Mouse (Mus musculus) lung, postnatal 0 days (tissue): ENCODE data around the gene Gm45837. TPM values are rescaled to one million over a fixed set of nuclear protein-coding genes. Genes with fewer than 3 reads are reported as not detected.
"Not testable (repeated sequence)": the region's sequence is repeated elsewhere in the genome, so short reads cannot be mapped to it uniquely, and the experiment has no call there.

Source experiments
- ATAC-seq: fragments of 200-750 bp; cut with Nextera tagmentation; 2 replicates; pipeline ENCODE4 v1.8.0; 2017; ENCODE audit warnings: moderate library complexity
- DNase-seq: peaks from one replicate; pipeline ENCODE4 v3.0.0-alpha.2; 2016; ENCODE audit warnings: low spot score
- H3K27ac ChIP-seq: fragments of 300-500 bp; sonication (generic); 2 replicates; pipeline ENCODE4 v1.5.1; 2014; ENCODE audit warnings: antibody characterized with exemption, mild to moderate bottlenecking, low read length, mixed read lengths
- H3K27me3 ChIP-seq: fragments of 300-500 bp; sonication (generic); replicated peaks from 2 replicates; pipeline ENCODE4 v1.6.1; 2014; ENCODE audit warnings: low read length, mixed read lengths; ENCODE audit not compliant: insufficient read depth
- H3K36me3 ChIP-seq: fragments of 300-500 bp; sonication (generic); 2 replicates; pipeline ENCODE4 v1.6.1; 2014; ENCODE audit warnings: low read length, mixed read lengths; ENCODE audit not compliant: insufficient read depth
- H3K4me1 ChIP-seq: fragments of 300-500 bp; sonication (generic); 2 replicates; pipeline ENCODE4 v1.6.1; 2014; ENCODE audit warnings: antibody characterized with exemption, low read depth, low read length, mixed read lengths; ENCODE audit not compliant: insufficient read depth
- H3K4me2 ChIP-seq: fragments of 300-500 bp; sonication (generic); replicated peaks from 2 replicates; pipeline ENCODE4 v1.6.1; 2014; ENCODE audit warnings: low read depth, mild to moderate bottlenecking, low read length, moderate library complexity, mixed read lengths
- H3K4me3 ChIP-seq: fragments of 300-500 bp; sonication (generic); 2 replicates; pipeline ENCODE4 v1.5.1; 2014; ENCODE audit warnings: low read depth, low read length
- H3K9ac ChIP-seq: fragments of 300-500 bp; sonication (generic); replicated peaks from 2 replicates; pipeline ENCODE4 v1.6.1; 2014; ENCODE audit warnings: low read depth, mild to moderate bottlenecking
- H3K9me3 ChIP-seq: fragments of 300-500 bp; sonication (generic); 2 replicates; pipeline ENCODE4 v1.6.1; 2016; ENCODE audit warnings: low read length, mixed read lengths
- CTCF ChIP-seq: IDR thresholded peaks from 2 replicates; pipeline ENCODE4 v1.5.1; 2016; ENCODE audit warnings: antibody characterized with exemption, mild to moderate bottlenecking
- EP300 ChIP-seq: IDR thresholded peaks from 2 replicates; pipeline ENCODE4 v1.6.1; 2016; ENCODE audit warnings: antibody characterized with exemption, mild to moderate bottlenecking, control low read depth
- WGBS: fragments of 180-500 bp; shearing (Covaris S2); extraction: QIAGEN DNeasy Blood & Tissue Kit; methylation state at CpG from one replicate; pipeline ENCODE4 v1.1.7; 2014; 5-methylcytosine and 5-hydroxymethylcytosine counted together
- microRNA counts: library from miRNA; unstranded; fragments of <30 nt; microRNA quantifications from one replicate; lab custom pipeline; 2015
- microRNA-seq: library from miRNA; unstranded; fragments of <30 nt; microRNA quantifications from one replicate; pipeline ENCODE4, GENCODE M21; 2016
- polyA plus RNA-seq: library from polyadenylated mRNA; unstranded; fragments of >200 nt; fragmentation: Nextera tagmentation; extraction: Ambion mirVana; gene quantifications from 2 replicates; pipeline ENCODE4 v1.2.1, GENCODE M21; 2015

The Gm45837 gene
- polyA plus RNA-seq, 1 experiment from 2014 or later = 4.2 TPM

GRCm38 (mm10) chr7:101547651-101548050 is 137.0 kb downstream of the Gm45837 start:
- Histone ChIP-seq H3K4me2 (no peak overlapping the region), H3K9me3 (no peaks in the 10 kb centered on the region), H3K27me3 (no peaks in the 10 kb centered on the region), H3K9ac (no peak overlapping the region), H3K4me1 (no peaks in the 10 kb centered on the region), H3K4me3 (no peak overlapping the region), H3K36me3 (no peaks in the 10 kb centered on the region), H3K27ac (no peak overlapping the region)
- 69% methylated on average over 3 of the region's 3 CpGs for WGBS
- DNase-seq (no peak), ATAC-seq (no peak)
- no peak for TF ChIP-seq CTCF
- TF ChIP-seq EP300 = no peak

GRCm38 (mm10) chr7:101549266-101549665 is 138.6 kb downstream of the Gm45837 start:
- DNase-seq (no peak), ATAC-seq (no peak)
- Histone ChIP-seq H3K4me3 (no peak overlapping the region), H3K27me3 (no peaks in the 10 kb centered on the region), H3K4me1 (no peaks in the 10 kb centered on the region), H3K4me2 (no peak overlapping the region), H3K9ac (no peak overlapping the region), H3K27ac (no peak overlapping the region), H3K9me3 (no peaks in the 10 kb centered on the region), H3K36me3 (no peaks in the 10 kb centered on the region)
- no peak for TF ChIP-seq EP300
- TF ChIP-seq CTCF = no peak
- WGBS = 87% methylated on average over 3 of the region's 3 CpGs

GRCm38 (mm10) chr7:101550686-101551485 is 140.2 kb downstream of the Gm45837 start:
- no peaks in the 10 kb centered on the region for H3K4me1 ChIP-seq
- H3K4me2 ChIP-seq = no peak overlapping the region
- WGBS = 43% methylated on average over 7 of the region's 7 CpGs
- no peak overlapping the region for H3K4me3 ChIP-seq
- H3K27ac ChIP-seq = no peak overlapping the region
- no peak for TF ChIP-seq CTCF
- TF ChIP-seq EP300 = no peak
- H3K9me3 ChIP-seq = no peaks in the 10 kb centered on the region
- ATAC-seq (no peak), DNase-seq (no peak)
- no peaks in the 10 kb centered on the region for H3K27me3 ChIP-seq
- no peak overlapping the region for H3K9ac ChIP-seq
- no peaks in the 10 kb centered on the region for H3K36me3 ChIP-seq

DNA sequence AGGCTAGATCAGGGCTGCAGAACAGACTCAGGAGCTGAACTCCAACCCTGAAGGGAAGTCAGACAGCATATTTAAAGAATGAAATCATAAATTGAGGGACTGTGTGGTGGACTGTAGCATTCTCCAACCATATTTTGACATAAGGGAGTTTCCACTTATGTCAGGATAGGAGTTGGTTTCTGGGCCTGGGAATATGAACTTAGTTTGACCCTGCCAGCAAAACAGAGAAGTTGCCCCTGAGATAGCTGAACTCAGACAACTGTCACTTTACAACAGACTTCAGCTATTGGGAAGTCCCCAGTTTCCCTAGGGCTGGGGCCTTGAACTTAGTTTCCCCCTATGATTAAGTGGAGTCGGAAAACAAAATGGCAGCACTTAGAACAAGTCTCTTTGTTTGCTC is 140.8 kb downstream of the Gm45837 start:
- Histone ChIP-seq H3K36me3 (no peaks in the 10 kb centered on the region), H3K9me3 (no peaks in the 10 kb centered on the region), H3K27me3 (no peaks in the 10 kb centered on the region), H3K4me1 (no peaks in the 10 kb centered on the region), H3K4me3 (no peak overlapping the region), H3K9ac (no peak overlapping the region), H3K4me2 (no peak overlapping the region), H3K27ac (no peak overlapping the region)
- no peak for DNase-seq
- no peak for TF ChIP-seq CTCF
- TF ChIP-seq EP300 = no peak
- ATAC-seq = no peak
- 88% methylated on average over 1 of the region's 1 CpGs for WGBS

DNA sequence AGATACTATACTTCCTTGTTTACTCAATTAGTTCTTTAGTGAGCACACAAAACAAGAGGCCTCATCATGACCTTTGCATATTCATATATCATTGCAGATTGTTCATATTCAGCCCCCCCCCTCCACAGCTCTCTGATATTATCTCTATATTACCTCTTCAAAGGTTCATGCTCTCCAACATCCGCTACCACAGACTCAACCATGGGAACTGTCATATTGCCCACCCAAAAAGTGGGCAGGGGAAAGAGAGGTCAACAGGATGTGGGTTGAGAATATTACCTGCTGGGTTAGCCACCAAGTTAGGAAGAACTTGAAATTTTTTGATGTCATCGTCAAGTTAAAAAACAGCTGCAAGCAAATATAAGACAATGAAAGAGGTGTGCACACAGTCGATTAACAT is 144.8 kb downstream of the Gm45837 start:
- not testable (repeated sequence) for ATAC-seq

GRCm38 (mm10) chr7:101557391-101557790 is 146.7 kb downstream of the Gm45837 start:
- Histone ChIP-seq H3K9ac (no peak overlapping the region), H3K36me3 (no peaks in the 10 kb centered on the region), H3K4me1 (no peaks in the 10 kb centered on the region), H3K27me3 (no peaks in the 10 kb centered on the region), H3K4me2 (no peak overlapping the region), H3K9me3 (no peaks in the 10 kb centered on the region), H3K4me3 (no peak overlapping the region), H3K27ac (no peak overlapping the region)
- DNase-seq (no peak), ATAC-seq (no peak)
- WGBS = 69% methylated on average over 1 of the region's 1 CpGs
- no peak for TF ChIP-seq CTCF
- TF ChIP-seq EP300 = no peak

More for the DNA sequence above, 144.8 kb downstream of the Gm45837 start:
- 90% methylated on average over 3 of the region's 3 CpGs for WGBS
- not testable (repeated sequence) for H3K4me2 ChIP-seq, H3K36me3 ChIP-seq, DNase-seq, H3K27me3 ChIP-seq, H3K9me3 ChIP-seq, H3K9ac ChIP-seq, H3K4me1 ChIP-seq, H3K4me3 ChIP-seq, H3K27ac ChIP-seq

DNA sequence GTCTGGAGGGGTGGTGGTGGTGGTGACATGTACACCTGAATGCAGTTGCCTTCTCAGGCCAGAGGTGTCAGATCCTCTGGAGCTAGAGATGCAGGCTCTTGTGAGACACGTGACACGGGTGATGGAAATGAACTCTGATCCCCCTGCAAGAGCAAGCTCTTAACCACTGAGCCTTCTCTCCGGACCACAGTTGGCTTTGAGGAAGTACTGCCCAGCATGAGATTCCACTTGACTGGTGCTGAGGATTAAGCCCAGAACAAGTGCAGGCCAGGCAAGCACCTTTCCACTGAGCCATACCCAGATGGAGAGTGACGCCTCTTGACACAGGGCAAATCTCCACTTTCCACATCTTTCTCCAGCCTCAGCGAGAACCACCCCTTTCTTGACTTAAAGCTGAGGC is 148.7 kb downstream of the Gm45837 start:
- H3K4me2 ChIP-seq, H3K9ac ChIP-seq, H3K27ac ChIP-seq, H3K27me3 ChIP-seq, DNase-seq, H3K9me3 ChIP-seq, H3K4me3 ChIP-seq, H3K4me1 ChIP-seq, ATAC-seq, H3K36me3 ChIP-seq: not testable (repeated sequence)
- WGBS = 42% methylated on average over 5 of the region's 5 CpGs

MicroRNA genes within 50 kb of the gene (microRNA counts, 519-probe panel; counts per million panel counts)
- microRNA mmu-miR-139-3p (lab: Ali Mortazavi, UCI) (not detected), microRNA mmu-miR-139-5p (lab: Ali Mortazavi, UCI) (2,653 counts per million, percentile 10 among the panel's probes with 10 or more counts)

Small RNA genes within 50 kb of the gene (microRNA-seq; reads per million reads assigned to microRNA genes)
- 1,946 reads per million, percentile 82 among the genes with 10 or more reads in this experiment for gene Mir139

Other genes with a start within 250 kb of the Gm45837 start
- gene Atg16l2, start 108.6 kb upstream of the Gm45837 start, polyA plus RNA-seq = 12.9 and 17.1 TPM in 2 replicates
- gene Stard10, start 93.8 kb upstream of the Gm45837 start, polyA plus RNA-seq = 40.3 and 46.3 TPM in 2 replicates
- 105 and 110 TPM in 2 replicates for gene Arap1, start 62.8 kb upstream of the Gm45837 start, polyA plus RNA-seq
- gene Pde2a, start 10.8 kb downstream of the Gm45837 start, polyA plus RNA-seq = 3.2 and 4.3 TPM in 2 replicates
- not detected in 2 replicates for gene Art2b, start 174.7 kb downstream of the Gm45837 start, polyA plus RNA-seq